Mouse (Mus musculus) heart, postnatal 36 days (tissue): ENCODE measurements around the gene Mboat7. TPM values are rescaled to one million over a fixed set of nuclear protein-coding genes. Genes with fewer than 3 reads are reported as not detected.
"Not testable (repeated sequence)": the region's sequence is repeated elsewhere in the genome, so short reads cannot be mapped to it uniquely, and the experiment has no call there.

Source experiments
- DNase-seq, 2 experiments: peaks; one replicate each; pipeline ENCODE4 v3.0.0; 2021 to 2022
- intact Hi-C: fragments of 180-260 bp; cut with DNase I; formaldehyde crosslinking; loops from one replicate; pipeline ENCODE4 v1.15.1; 2025
- total RNA-seq, 2 experiments: library from RNA; stranded (reverse); gene quantifications; 2 replicates each; pipeline ENCODE4 v1.2.3; 2021

Mboat7 gene
- total RNA-seq, result 10 to 100 TPM; 18.7 to 22.1 TPM

DNA sequence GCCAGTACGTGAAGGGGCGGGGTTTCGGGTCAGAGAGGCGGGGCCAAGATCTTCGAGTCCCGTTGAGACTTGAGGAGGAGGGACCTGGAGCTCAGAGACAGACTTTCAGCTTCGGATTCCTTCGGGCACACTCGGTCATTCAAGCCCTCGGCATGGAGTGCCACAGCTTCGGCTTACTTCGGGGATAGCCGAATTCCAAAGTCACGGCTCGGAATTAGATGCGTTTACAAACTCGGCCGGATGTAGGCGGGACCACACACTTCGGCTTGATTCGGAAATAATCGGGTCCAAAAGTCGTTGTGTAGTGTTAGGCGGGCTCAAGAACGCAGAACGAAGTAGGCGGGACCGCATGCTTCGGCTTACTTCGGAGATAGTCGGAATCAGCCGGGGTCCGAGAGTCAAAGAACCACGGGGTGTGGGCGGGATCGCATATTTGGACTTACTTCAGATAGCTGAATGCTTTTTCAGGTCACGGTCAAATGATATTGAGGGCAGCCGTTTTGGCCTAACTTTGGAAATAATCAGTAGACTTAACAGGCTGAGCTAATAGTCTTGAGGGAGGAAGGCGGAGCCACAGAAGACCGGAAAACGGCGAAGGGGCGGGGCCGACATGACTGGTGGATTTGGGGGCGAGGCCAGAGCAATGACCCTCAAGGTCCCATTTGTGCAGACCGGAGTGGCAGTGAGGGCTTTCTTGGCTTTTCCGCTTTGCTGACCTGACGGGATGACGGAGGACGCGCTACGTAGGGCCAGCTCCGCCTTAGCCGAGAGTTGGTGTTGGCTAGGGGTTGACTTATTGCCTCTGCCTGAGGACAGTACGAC lies at the start of gene Mboat7:
TSS of gene Mboat7 (minus strand) at position 537 of the 822 bp plus-strand sequence.
- peak; percentile 94 for DNase-seq
- intact Hi-C loops, result loop anchor here (5.0 kb wide), 1 partner anchor 46 kb away; the partner anchor contains the start of gene Cnot3

DNA sequence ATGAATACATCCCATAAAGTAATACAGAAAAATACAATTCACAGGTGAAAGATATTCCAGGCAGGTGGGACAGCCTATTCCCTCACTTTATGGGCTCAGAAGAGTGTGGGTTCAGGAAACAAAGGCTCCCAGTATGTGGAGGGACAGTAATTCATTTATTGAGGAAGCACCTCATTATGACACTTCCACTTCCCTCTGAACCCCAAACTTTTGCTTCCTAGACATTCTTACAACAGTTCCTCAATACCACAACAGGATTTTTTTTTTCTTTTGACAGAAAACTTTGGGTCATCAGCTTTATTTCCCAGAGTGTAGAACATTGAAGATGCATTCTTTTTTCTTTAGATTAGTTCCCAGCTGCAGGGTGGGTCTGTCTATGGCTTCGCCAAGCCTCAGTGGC lies 39.4 kb upstream of the Mboat7 start:
- DNase-seq, intact Hi-C loops: not testable (repeated sequence)

DNA sequence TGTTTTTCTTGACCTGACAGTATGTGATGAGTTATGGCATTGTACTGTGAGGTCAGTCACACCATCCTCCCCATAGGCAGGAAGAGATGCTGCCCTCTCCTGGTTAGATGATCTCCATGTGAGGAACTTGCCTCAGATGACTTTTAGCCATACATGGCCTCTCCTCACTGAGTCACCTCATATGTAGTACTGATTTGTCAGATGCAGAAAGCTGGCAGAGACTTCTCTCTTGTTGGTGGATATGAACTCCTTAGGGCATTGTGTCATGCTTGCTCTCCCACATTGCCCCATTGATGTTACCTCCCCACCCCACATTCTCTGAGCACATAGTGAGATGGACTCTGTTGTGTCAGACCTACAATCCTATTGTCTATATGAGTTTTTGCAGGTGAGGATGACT lies 32.1 kb upstream of the Mboat7 start:
- intact Hi-C loops, DNase-seq: not testable (repeated sequence)

DNA sequence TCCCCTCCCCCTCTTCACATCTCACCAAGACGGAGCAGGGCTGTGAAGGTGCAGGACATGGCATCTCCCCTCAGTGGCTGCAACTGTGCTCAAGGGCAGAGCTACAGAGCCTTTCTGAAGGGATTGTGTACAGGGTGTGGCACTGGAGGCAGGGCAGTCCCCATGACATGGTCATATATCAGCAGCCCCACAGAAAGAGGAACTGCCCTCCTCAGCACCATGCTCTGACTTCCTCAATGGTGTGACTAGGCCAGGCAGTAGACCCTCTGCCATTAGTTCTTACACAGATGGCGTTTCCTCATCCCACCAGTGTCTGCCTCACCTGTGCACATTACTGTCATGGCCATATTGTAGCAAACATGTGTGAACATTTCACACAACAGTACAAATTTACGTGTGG lies 26.9 kb upstream of the Mboat7 start, which contains the start of gene Pirb:
TSS of gene Pirb (minus strand) at position 124 of the 400 bp plus-strand sequence.
- intact Hi-C loops, DNase-seq: not testable (repeated sequence)

DNA sequence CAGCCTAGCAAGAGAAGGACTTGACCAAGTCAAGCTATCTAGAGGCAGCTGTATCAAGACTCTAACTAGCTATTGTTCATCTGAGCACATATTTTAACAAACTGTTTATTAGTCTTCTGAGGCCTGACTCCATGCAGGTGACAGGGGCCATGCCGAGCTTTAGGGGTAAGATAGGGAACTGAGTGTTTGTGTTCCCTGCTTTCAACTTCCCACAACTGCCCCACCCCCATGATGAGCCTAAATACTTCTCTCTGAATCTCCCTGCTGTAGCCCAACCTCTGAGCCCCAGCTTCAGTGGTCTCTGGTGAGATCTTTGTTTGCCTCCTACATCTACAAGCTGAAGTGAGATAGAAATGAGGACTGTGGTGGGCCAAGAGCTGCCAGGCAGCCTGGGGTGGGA lies 21.9 kb upstream of the Mboat7 start:
- intact Hi-C loops, result no loop called here
- DNase-seq, result no peak

DNA sequence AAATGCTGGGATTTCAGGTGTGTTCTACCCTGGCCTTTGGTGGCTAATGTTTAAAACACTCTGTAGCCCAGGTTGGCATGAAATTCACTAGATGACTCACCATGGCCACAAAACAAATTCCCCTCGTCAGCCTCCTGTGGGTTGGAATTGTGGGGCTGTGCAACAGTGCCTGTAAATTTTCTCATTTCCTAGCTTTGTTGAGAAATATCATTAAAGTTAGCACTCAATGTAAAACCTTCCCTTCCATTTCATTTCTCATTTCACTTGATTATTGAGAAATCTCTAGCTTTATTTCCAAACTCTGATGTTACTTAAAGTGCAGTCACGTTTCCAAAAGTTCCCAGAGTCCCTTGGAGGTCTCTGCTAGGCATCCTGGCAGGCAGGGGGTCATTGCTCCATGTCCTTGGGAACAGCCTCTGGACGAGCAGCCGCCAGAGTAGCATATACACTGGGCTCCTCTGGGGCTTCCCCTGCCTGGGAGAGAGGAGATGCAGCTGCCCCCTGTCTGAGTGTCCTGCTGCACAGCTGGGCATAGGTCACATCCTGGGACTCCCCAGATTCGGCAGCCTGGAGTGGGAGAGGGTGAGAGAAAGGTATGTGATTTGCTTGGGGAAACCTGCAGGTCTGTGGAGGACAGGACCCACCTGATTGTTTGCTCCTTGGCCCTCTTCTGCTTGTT lies 19.1 kb upstream of the Mboat7 start:
- DNase-seq, result no peak
- intact Hi-C loops, result no loop called here

DNA sequence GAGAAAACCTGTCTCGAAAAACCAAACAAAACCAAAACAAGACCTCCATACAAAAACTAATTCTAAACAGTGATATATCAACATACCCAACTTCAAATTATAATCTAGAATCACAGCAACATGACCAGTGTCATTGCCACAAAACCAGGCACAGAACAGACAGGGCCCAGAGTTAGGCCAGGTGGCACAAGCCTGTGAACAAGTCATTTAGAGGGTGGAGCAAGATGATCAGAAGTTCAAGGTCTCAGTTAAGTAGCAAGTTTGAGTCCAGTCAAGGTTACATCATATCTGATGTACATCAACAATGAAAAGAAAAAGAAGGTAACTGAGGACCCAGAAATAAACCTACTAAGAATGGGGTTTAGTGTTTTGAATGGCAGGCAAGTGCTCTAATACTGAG lies 15.7 kb upstream of the Mboat7 start:
- intact Hi-C loops, result no loop called here
- DNase-seq, result no peak

DNA sequence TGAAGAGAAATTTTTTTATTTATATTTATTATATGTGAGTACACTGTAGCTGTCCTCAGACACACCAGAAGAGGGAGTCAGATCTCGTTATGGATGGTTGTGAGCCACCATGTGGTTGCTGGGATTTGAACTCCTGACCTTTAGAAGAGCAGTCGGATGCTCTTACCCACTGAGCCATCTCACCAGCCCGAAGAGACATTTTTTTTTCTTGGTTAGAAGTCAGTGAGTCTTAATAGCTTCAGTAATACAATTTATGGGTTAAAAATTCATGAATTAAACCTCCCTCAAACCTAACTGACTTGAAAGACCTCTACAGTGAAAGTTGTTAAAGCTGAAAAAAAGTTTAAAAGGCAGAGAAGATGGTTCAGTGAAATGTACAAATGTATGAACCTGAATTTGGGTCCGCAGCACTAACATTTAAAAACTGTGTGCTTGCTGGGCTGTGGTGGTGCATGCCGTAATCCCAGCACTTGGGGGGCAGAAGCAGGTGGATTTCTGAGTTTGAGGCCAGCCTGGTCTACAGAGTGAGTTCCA lies 15.2 kb upstream of the Mboat7 start:
- intact Hi-C loops, DNase-seq: not testable (repeated sequence)

DNA sequence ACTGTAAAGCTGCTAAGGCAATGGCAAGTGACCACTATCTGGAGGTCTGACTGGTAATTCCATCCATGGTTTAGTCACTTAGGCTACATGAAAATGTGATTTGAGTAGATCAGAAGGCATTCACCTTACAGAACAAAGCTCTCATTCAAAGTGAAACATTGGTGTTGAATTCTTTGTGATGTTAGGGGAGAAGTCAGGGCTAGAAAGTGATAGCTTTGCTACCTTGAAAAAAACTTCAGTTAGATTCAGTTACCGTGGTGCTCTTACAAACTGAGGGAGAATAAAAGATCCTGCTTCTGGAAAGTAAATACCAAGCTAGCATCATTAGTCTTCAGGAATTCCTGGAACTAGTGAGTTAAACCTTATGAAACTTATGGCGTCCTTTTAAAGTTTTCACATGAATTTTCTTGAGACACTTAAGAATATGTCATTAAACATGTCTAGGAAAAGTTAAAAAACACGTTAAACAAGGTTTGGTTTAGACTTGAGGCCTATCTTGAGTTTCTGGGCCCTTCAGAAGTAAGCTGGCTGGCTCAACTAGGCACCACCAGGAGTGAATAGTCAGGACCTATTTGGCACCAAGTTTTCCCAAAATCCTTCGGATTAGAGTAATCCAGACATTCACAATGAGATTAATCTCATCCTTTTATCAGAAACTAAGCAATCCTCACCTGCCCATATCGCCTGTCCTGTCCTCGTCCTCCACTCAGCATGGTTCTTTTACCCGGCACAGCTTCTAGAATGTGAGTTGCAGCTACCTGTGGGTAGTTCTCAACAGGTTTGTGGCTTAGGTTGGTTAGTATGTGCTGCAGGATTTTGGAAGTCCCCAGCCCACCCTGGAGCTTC lies 14.5 kb upstream of the Mboat7 start:
- intact Hi-C loops, result no loop called here
- DNase-seq, result no peak

DNA sequence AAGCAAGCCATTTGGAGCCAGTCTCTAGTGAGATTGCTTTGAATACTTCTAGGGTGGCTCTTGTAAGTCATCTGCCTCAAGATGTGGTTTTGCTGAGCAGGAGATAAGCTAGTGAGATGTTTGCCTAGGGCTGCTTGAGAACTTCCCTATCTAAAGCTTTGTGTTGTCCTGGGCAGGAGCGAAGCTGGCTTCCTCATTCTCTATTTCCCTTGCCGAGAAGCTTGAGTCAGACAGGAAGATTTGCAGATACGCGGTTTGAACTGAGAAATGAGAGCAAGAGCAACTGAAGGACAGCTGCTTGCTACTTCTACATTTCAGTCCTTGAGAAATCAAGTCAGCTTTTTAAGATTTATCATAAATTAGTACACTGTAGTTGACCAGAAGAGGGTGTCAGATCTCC lies 13.7 kb upstream of the Mboat7 start:
- intact Hi-C loops, result no loop called here
- no peak for DNase-seq

DNA sequence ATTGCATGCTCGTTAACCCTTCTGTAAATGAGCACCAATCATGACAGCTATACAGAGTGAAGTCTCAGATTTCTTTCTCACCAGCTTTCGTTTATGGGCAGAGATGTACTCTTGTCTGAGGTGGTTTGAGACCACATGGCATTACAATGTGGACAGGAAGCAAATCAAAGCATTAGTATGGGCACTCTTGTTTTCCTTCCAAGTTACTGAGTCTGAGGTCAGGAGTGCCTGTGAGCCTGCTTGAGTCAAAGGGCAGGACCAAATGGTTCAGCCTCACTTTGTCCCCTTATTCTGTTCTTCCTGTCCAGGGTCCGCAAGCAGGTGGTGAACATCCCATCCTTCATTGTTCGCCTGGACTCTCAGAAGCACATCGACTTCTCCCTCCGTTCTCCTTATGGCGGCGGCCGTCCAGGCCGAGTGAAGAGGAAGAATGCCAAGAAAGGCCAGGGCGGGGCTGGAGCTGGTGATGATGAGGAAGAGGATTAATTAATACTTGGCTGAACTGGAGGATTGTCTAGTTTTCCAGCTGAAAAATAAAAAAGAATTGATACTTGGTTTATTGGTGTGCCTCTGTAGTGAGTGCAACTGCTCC lies 13.1 kb upstream of the Mboat7 start:
- intact Hi-C loops, result no loop called here
- no peak for DNase-seq

DNA sequence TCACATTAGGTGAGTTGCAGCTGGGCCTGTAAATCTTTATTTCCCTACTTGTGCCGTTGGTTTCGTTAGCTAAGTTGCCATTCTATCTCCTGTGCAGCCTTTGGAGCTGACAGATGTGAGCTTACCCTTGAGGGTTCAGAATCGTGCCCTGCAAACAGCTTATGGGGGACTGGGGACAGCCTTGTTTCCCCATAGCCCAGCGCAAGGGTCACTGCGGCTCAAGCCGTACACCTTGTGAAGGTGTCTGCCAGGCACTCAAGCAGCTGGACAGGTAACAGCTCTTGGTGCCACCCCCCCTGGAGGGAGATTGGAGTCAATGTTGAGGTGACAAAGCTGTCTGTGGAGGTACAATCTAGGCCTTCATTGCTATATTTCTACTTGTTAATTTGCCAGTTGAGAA lies 12.6 kb upstream of the Mboat7 start:
- DNase-seq, result no peak
- intact Hi-C loops, result loop anchor here (2.0 kb wide), 1 partner anchor 39 kb away; no protein-coding TSS in a partner anchor

DNA sequence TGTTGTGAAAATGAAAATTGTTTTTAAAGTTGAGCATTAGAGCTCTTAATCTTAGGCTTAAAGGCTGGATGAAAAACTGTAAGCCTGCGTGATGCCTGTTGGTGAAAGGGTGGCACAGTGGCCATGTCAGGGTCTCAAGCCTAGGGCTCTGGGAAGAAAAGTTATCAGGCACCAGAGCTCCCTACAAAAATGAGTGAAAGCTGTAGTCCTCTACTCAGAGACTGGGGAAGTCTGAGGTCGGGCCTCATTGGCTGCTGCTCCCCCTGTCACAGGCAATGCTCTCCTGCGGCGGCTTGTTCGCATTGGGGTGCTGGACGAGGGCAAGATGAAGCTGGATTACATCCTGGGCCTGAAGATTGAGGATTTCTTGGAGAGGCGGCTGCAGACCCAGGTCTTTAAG lies 12.1 kb upstream of the Mboat7 start:
- intact Hi-C loops, result loop anchor here (2.0 kb wide), 1 partner anchor 39 kb away; no protein-coding TSS in a partner anchor
- not testable (repeated sequence) for DNase-seq

DNA sequence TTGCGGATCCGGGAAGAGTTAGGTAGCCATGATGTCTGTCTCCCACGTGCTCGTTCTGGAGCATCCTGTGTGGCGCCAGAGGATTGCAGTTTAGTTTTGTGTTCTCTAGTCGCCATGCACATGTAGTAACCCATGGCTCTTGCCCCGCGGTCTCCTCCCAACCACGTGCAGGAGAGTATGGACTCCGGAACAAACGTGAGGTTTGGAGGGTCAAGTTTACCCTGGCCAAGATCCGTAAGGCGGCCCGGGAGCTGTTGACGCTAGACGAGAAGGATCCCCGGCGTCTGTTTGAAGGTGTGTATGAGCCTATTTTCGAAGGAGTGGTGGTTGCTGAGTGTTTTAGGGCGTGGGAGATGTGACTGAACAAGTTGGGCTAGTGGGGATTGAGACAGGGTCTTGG lies 11.2 kb upstream of the Mboat7 start:
- DNase-seq, result no peak
- intact Hi-C loops, result loop anchor here (2.0 kb wide), 1 partner anchor 38 kb away; no protein-coding TSS in a partner anchor

DNA sequence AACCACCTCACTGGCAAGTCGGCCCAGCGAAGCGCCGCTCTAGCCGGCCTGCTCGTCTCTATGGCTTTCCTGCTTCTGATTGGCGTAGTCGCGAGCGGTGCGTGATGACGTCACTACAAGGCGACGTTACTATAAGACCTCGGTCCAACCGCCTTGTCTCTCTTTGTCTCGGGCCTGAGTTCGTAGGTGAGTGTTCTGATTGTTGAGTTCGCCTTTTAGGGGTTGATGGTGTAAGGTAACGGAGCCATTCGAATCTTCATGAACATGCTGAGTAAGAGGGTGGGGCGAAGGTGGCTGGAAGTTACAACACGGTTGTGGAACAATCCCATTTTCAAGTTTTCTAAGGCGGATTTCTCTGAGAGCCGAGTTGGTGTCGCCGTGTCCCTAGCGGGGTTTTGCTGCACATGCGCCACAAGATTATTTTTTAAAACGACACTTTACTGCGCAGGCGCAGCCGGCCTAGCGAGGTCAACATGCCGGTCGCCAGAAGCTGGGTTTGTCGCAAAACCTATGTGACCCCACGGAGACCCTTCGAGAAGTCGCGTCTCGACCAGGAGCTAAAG lies 10.6 kb upstream of the Mboat7 start, which contains the start of gene Rps9:
TSS of gene Rps9 (plus strand) at position 115 of the 563 bp plus-strand sequence.
- peak; percentile 95 to 96 for DNase-seq
- intact Hi-C loops, result loop anchor here (2.0 kb wide), 1 partner anchor 37 kb away; no protein-coding TSS in a partner anchor

DNA sequence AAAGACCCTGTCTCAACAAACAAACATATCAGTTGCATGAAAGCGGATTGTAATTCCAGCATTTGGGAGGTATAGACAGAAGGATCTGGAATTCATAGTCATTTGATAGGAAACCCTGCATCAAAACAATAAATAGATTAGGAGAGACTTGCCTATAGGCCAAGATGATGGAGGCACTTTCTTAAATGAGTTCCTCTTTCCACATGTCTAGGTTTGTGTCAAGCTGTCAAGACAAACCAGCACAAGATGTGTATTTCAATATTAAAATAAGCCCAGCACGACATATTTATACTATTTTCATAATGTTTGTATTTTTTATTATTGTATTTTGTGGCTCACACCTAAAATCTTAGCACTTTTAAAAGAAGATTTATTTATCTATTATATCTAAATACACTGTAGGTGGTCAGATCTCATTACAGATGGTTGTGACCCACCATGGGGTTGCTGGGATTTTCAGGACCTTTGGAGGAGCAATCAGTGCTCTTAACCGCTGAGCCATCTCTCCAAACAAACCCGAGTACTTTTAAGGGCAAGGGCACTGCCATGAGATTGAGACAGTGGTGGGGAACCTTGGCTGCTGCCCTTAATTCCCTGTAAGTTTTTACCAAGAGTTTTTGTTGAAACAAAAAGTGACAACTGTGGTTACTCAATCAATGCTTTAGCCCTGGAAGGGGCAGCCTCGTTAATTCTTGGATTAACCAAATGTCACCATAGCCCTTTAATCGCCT lies 10.0 kb upstream of the Mboat7 start:
- intact Hi-C loops, result no loop called here
- DNase-seq, result no peak

DNA sequence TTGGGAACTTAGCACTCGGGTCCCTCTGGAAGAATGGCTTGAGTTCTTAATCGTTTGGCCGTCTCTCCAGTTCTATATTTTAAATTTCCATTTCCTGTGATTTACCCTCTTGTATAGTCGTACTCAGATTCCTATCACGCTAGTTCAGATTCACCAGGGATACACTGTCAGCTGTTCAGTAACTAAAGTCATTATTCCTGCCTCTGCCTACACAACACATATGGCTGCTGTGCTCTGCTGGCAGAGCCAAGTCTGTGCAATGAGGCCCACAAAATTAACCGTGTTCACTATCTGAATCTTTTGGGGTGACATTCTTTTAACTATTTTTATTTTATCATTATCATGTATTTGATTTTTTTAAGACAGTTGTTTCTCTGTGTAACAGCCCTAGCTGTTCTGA lies 5.1 kb upstream of the Mboat7 start:
- intact Hi-C loops, result loop anchor here (5.0 kb wide), 1 partner anchor 454 kb away; the partner anchor contains the start of gene Leng9
- no peak for DNase-seq

DNA sequence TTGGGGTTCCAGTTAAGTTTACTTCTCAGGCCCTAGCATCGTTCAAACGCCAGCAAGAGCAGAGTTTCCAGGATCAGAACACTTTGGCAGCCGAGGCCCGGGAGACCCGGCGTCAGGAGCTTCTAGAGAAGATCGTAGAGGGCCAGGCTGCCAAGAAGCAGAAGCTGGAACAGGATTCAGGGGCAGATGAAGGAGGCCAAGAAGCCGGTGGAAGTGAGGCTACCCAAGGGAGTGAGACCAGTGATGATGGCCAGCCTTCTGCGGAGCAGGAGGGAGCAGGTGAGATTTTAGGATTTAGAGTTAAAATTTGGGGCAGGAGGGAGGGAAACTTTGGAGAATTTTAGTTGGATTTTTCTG lies 1.6 kb upstream of the Mboat7 start:
- peak in 1 of 2 experiments; percentile 19 for DNase-seq
- intact Hi-C loops, result loop anchor here (5.0 kb wide), 2 partner anchors 48 to 457 kb away; partner anchors contain the start of genes Cnot3 and Leng9
